Mouse (Mus musculus): ENCODE measurements around the gene Olfr1080. TPM values are rescaled to one million over a fixed set of nuclear protein-coding genes. Genes with fewer than 3 reads are reported as not detected.
"Not testable (repeated sequence)": the region's sequence is repeated elsewhere in the genome, so short reads cannot be mapped to it uniquely, and the experiment has no call there.

Olfr1080 gene
- not detected in 2 replicates for polyA plus RNA-seq (2015; fragmentation: Nextera tagmentation; extraction: Ambion mirVana)

GRCm38 (mm10) chr2:86558135-86558534 is at the start of gene Olfr1080:
TSS of gene Olfr1080 (minus strand) at chr2:86558235.
- not testable (repeated sequence) for H3K36me3 ChIP-seq, H3K4me1 ChIP-seq, H3K9me3 ChIP-seq

GRCm38 (mm10) chr2:86598866-86599265 is 40.8 kb upstream of the Olfr1080 start, which contains the start of gene Olfr1082:
TSS of gene Olfr1082 (minus strand) at chr2:86598966.
- not testable (repeated sequence) for H3K9me3 ChIP-seq; H3K27ac ChIP-seq (replicated peaks); H3K4me2 ChIP-seq; H3K27me3 ChIP-seq (replicated peaks); ATAC-seq (ENCODE audit: extremely low read depth, insufficient number of reproducible peaks, low FRiP score, low TSS enrichment); H3K4me1 ChIP-seq; H3K36me3 ChIP-seq; H3K9ac ChIP-seq; H3K4me3 ChIP-seq
- WGBS = 29% methylated on average over 1 of the region's 1 CpGs

More at GRCm38 (mm10) chr2:86558135-86558534, at the start of gene Olfr1080:
- not testable (repeated sequence) for H3K4me3 ChIP-seq; H3K9ac ChIP-seq; H3K27me3 ChIP-seq (replicated peaks); ATAC-seq (ENCODE audit: extremely low read depth, insufficient number of reproducible peaks, low FRiP score, low TSS enrichment); H3K4me2 ChIP-seq; H3K27ac ChIP-seq (replicated peaks)

- Histone ChIP-seq H3K4me1 (no peaks in the 10 kb centered on the region), H3K36me3 (no peaks in the 10 kb centered on the region), H3K27ac (replicated peaks) (no peak within 1 kb of the TSS), H3K4me3 (no peak within 1 kb of the TSS), H3K4me2 (no peak within 1 kb of the TSS), H3K27me3 (replicated peaks) (no peaks in the 10 kb centered on the region), H3K9ac (no peak within 1 kb of the TSS), H3K9me3 (no peaks in the 10 kb centered on the region)
- no peak for ATAC-seq (ENCODE audit: extremely low read depth, insufficient number of reproducible peaks, low FRiP score, low TSS enrichment)
- WGBS = 52% methylated on average over 1 of the region's 1 CpGs
These were observed 15.7 kb downstream of the Olfr1080 start, which contains the start of gene Olfr1079 for GRCm38 (mm10) chr2:86542380-86542779. TSS of gene Olfr1079 (minus strand) at chr2:86542480.

- Histone ChIP-seq H3K9ac (no peak overlapping the region), H3K27ac (replicated peaks) (no peak overlapping the region), H3K27me3 (replicated peaks) (no peaks in the 10 kb centered on the region), H3K4me3 (no peak overlapping the region), H3K9me3 (no peaks in the 10 kb centered on the region), H3K36me3 (no peaks in the 10 kb centered on the region), H3K4me1 (no peaks in the 10 kb centered on the region), H3K4me2 (no peak overlapping the region)
- no peak for ATAC-seq (ENCODE audit: extremely low read depth, insufficient number of reproducible peaks, low FRiP score, low TSS enrichment)
- WGBS = 69% methylated on average over 1 of the region's 1 CpGs
These were observed 27.0 kb downstream of the Olfr1080 start for GRCm38 (mm10) chr2:86530991-86531390.

GRCm38 (mm10) chr2:86508161-86508560 is 49.9 kb downstream of the Olfr1080 start, which contains the start of gene Olfr1076:
TSS of gene Olfr1076 (plus strand) at chr2:86508461.
- Histone ChIP-seq H3K9me3 (no peaks in the 10 kb centered on the region), H3K27ac (replicated peaks) (no peak within 1 kb of the TSS), H3K36me3 (no peaks in the 10 kb centered on the region), H3K4me2 (no peak within 1 kb of the TSS), H3K9ac (no peak within 1 kb of the TSS), H3K4me1 (no peaks in the 10 kb centered on the region), H3K27me3 (replicated peaks) (no peaks in the 10 kb centered on the region), H3K4me3 (no peak within 1 kb of the TSS)
- no peak for ATAC-seq (ENCODE audit: extremely low read depth, insufficient number of reproducible peaks, low FRiP score, low TSS enrichment)
- WGBS = 64% methylated on average over 1 of the region's 1 CpGs

Other genes starting within 250 kb of the Olfr1080 start
- not detected in 2 replicates for gene Olfr1053, start 243.0 kb downstream of the Olfr1080 start, polyA plus RNA-seq (2015; fragmentation: Nextera tagmentation; extraction: Ambion mirVana)
- gene Olfr1054, start 222.8 kb downstream of the Olfr1080 start, polyA plus RNA-seq (2015; fragmentation: Nextera tagmentation; extraction: Ambion mirVana) = not detected in 2 replicates
- gene Olfr1055, start 208.0 kb downstream of the Olfr1080 start, polyA plus RNA-seq (2015; fragmentation: Nextera tagmentation; extraction: Ambion mirVana) = not detected in 2 replicates
- gene Olfr1056, start 195.8 kb downstream of the Olfr1080 start, polyA plus RNA-seq (2015; fragmentation: Nextera tagmentation; extraction: Ambion mirVana) = not detected in 2 replicates
- gene Olfr1057, start 179.8 kb downstream of the Olfr1080 start, polyA plus RNA-seq (2015; fragmentation: Nextera tagmentation; extraction: Ambion mirVana) = not detected in 2 replicates
- not detected in 2 replicates for gene Olfr1058, start 169.7 kb downstream of the Olfr1080 start, polyA plus RNA-seq (2015; fragmentation: Nextera tagmentation; extraction: Ambion mirVana)
- gene Olfr1061, start 144.2 kb downstream of the Olfr1080 start, polyA plus RNA-seq (2015; fragmentation: Nextera tagmentation; extraction: Ambion mirVana) = not detected in 2 replicates
- gene Olfr1062, start 131.5 kb downstream of the Olfr1080 start, polyA plus RNA-seq (2015; fragmentation: Nextera tagmentation; extraction: Ambion mirVana) = not detected in 2 replicates
- gene Olfr1065, start 107.6 kb downstream of the Olfr1080 start, polyA plus RNA-seq (2015; fragmentation: Nextera tagmentation; extraction: Ambion mirVana) = not detected in 2 replicates
- not detected in 2 replicates for gene Olfr1066, start 102.0 kb downstream of the Olfr1080 start, polyA plus RNA-seq (2015; fragmentation: Nextera tagmentation; extraction: Ambion mirVana)
- gene Olfr228, start 70.8 kb downstream of the Olfr1080 start, polyA plus RNA-seq (2015; fragmentation: Nextera tagmentation; extraction: Ambion mirVana) = not detected in 2 replicates
- not detected in 2 replicates for gene Olfr1076, start 49.8 kb downstream of the Olfr1080 start, polyA plus RNA-seq (2015; fragmentation: Nextera tagmentation; extraction: Ambion mirVana)
- gene Olfr1079, start 15.8 kb downstream of the Olfr1080 start, polyA plus RNA-seq (2015; fragmentation: Nextera tagmentation; extraction: Ambion mirVana) = not detected in 2 replicates
- not detected in 2 replicates for gene Olfr1082, start 40.7 kb upstream of the Olfr1080 start, polyA plus RNA-seq (2015; fragmentation: Nextera tagmentation; extraction: Ambion mirVana)
- gene Olfr1084, start 81.5 kb upstream of the Olfr1080 start, polyA plus RNA-seq (2015; fragmentation: Nextera tagmentation; extraction: Ambion mirVana) = not detected in 2 replicates
- gene Olfr1085, start 103.8 kb upstream of the Olfr1080 start, polyA plus RNA-seq (2015; fragmentation: Nextera tagmentation; extraction: Ambion mirVana) = not detected in 2 replicates
- not detected in 2 replicates for gene Olfr1086, start 121.9 kb upstream of the Olfr1080 start, polyA plus RNA-seq (2015; fragmentation: Nextera tagmentation; extraction: Ambion mirVana)
- not detected in 2 replicates for gene Olfr1087, start 140.2 kb upstream of the Olfr1080 start, polyA plus RNA-seq (2015; fragmentation: Nextera tagmentation; extraction: Ambion mirVana)
- gene Olfr1089, start 175.5 kb upstream of the Olfr1080 start, polyA plus RNA-seq (2015; fragmentation: Nextera tagmentation; extraction: Ambion mirVana) = not detected in 2 replicates
- gene Olfr1090, start 200.8 kb upstream of the Olfr1080 start, polyA plus RNA-seq (2015; fragmentation: Nextera tagmentation; extraction: Ambion mirVana) = not detected in 2 replicates
- gene Olfr1093, start 224.2 kb upstream of the Olfr1080 start, polyA plus RNA-seq (2015; fragmentation: Nextera tagmentation; extraction: Ambion mirVana) = not detected in 2 replicates